Mouse (Mus musculus) MEL (cell line): Measurements from ENCODE around the gene Muc16. TPM values are rescaled to one million over a fixed set of nuclear protein-coding genes. Genes with fewer than 3 reads are reported as not detected.

ENCODE experiments used
- DNase-seq: peaks from one replicate; pipeline ENCODE4 v3.0.0; 2011; ENCODE audit warnings: low read depth, low spot score
- H3K27ac ChIP-seq: 2 replicates; pipeline ENCODE4 v1.5.1; 2012; ENCODE audit warnings: low read depth, mild to moderate bottlenecking, control low read depth, low read length, moderate library complexity; ENCODE audit not compliant: control insufficient read depth
- H3K27me3 ChIP-seq, 2 experiments: fragments of 150-350 bp in 1 of 2; sonication (generic) in 1 of 2; 2 replicates each; pipeline ENCODE4 v1.6.1; 2012; ENCODE audit warnings: low read length in 2 of 2, mild to moderate bottlenecking in 2 of 2, improper control_type of control experiment in 1 of 2, moderate library complexity in 1 of 2; ENCODE audit not compliant: insufficient read depth in 2 of 2, control insufficient read depth in 1 of 2
- H3K36me3 ChIP-seq, 2 experiments: 2 replicates each; pipeline ENCODE4 v1.6.1; 2012 to 2014; ENCODE audit warnings: low read length in 2 of 2, improper control_type of control experiment in 1 of 2, inconsistent platforms in 1 of 2, mild to moderate bottlenecking in 1 of 2; ENCODE audit not compliant: insufficient read depth in 2 of 2, control insufficient read depth in 1 of 2
- H3K4me1 ChIP-seq, 2 experiments: fragments of 150-350 bp in 1 of 2; sonication (generic) in 1 of 2; 2 replicates each; pipeline ENCODE4 v1.6.1; 2012; ENCODE audit warnings: low read length in 2 of 2, improper control_type of control experiment in 1 of 2, mild to moderate bottlenecking in 1 of 2; ENCODE audit not compliant: insufficient read depth in 2 of 2, control insufficient read depth in 1 of 2
- H3K4me3 ChIP-seq, 2 experiments: fragments of 150-350 bp in 1 of 2; sonication (generic) in 1 of 2; 2 replicates each; pipeline ENCODE4 v1.5.1; 2012; ENCODE audit warnings: low read depth in 2 of 2, low read length in 2 of 2, mild to moderate bottlenecking in 2 of 2, moderate library complexity in 2 of 2, control low read depth in 1 of 2, improper control_type of control experiment in 1 of 2; ENCODE audit not compliant: control insufficient read depth in 1 of 2, insufficient read depth in 1 of 2
- H3K79me2 ChIP-seq: 2 replicates; pipeline ENCODE4 v1.6.1; 2012; ENCODE audit warnings: mild to moderate bottlenecking, low read length, moderate library complexity; ENCODE audit not compliant: control insufficient read depth, poor library complexity, insufficient read depth
- H3K9ac ChIP-seq: 2 replicates; pipeline ENCODE4 v1.6.1; 2012; ENCODE audit warnings: low read depth, mild to moderate bottlenecking, control low read depth, low read length, moderate library complexity; ENCODE audit not compliant: control insufficient read depth, poor library complexity, severe bottlenecking
- H3K9me3 ChIP-seq: fragments of 150-350 bp; sonication (generic); replicated peaks from 2 replicates; pipeline ENCODE4 v1.6.1; 2012; ENCODE audit warnings: mild to moderate bottlenecking, low read length, improper control_type of control experiment, moderate library complexity; ENCODE audit not compliant: insufficient read depth
- BHLHE40 ChIP-seq: IDR thresholded peaks from 2 replicates; pipeline ENCODE4 v1.6.1; 2012; ENCODE audit warnings: low read depth, mild to moderate bottlenecking, inconsistent platforms, low read length, improper control_type of control experiment, borderline replicate concordance
- CHD1 ChIP-seq: IDR thresholded peaks from 2 replicates; pipeline ENCODE4 v1.6.1; 2012; ENCODE audit warnings: low read depth, mild to moderate bottlenecking, inconsistent platforms, low read length, improper control_type of control experiment
- CTCF ChIP-seq, 3 experiments: IDR thresholded peaks in 2 of 3; conservative IDR thresholded peaks in 1 of 3; 2 replicates each; pipeline ENCODE4 v1.5.1; 2011 to 2012; ENCODE audit warnings: low read length in 3 of 3, low read depth in 2 of 3, mild to moderate bottlenecking in 2 of 3, improper control_type of control experiment in 1 of 3, inconsistent platforms in 1 of 3, mixed read lengths in 1 of 3, moderate library complexity in 1 of 3; ENCODE audit not compliant: control insufficient read depth in 1 of 3, insufficient read depth in 1 of 3, poor library complexity in 1 of 3, severe bottlenecking in 1 of 3
- ELF1 ChIP-seq: IDR thresholded peaks from 2 replicates; pipeline ENCODE4 v1.6.1; 2014; ENCODE audit warnings: low read depth, mild to moderate bottlenecking, inconsistent platforms, low read length, improper control_type of control experiment, moderate library complexity
- ETS1 ChIP-seq: IDR thresholded peaks from 2 replicates; pipeline ENCODE4 v1.6.1; 2012; ENCODE audit warnings: low read depth, mild to moderate bottlenecking, inconsistent platforms, low read length, improper control_type of control experiment, moderate library complexity
- GABPA ChIP-seq: IDR thresholded peaks from 2 replicates; pipeline ENCODE4 v1.6.1; 2012; ENCODE audit warnings: low read depth, mild to moderate bottlenecking, inconsistent platforms, low read length, improper control_type of control experiment, moderate library complexity
- HCFC1 ChIP-seq: IDR thresholded peaks from 2 replicates; pipeline ENCODE4 v1.6.1; 2012; ENCODE audit warnings: low read depth, mild to moderate bottlenecking, inconsistent platforms, low read length, improper control_type of control experiment, moderate library complexity
- KAT2A ChIP-seq: conservative IDR thresholded peaks from 2 replicates; pipeline ENCODE4 v1.6.1; 2012; ENCODE audit warnings: low read depth, low read length, improper control_type of control experiment, inconsistent platforms
- MEF2A ChIP-seq: IDR thresholded peaks from 2 replicates; pipeline ENCODE4 v1.6.1; 2014; ENCODE audit warnings: low read depth, mild to moderate bottlenecking, inconsistent platforms, low read length, improper control_type of control experiment; ENCODE audit not compliant: poor library complexity, insufficient replicate concordance, severe bottlenecking; ENCODE audit errors: extremely low read depth
- MYB ChIP-seq: IDR thresholded peaks from 2 replicates; pipeline ENCODE4 v1.6.1; 2011; ENCODE audit warnings: mild to moderate bottlenecking, low read depth, low read length, improper control_type of control experiment
- MYC ChIP-seq: IDR thresholded peaks from 2 replicates; pipeline ENCODE4 v1.6.1; 2011; ENCODE audit warnings: low read depth, mild to moderate bottlenecking, low read length, improper control_type of control experiment, moderate library complexity
- NELFE ChIP-seq: IDR thresholded peaks from 2 replicates; pipeline ENCODE4 v1.6.1; 2011; ENCODE audit warnings: low read depth, low read length, improper control_type of control experiment
- POLR2AphosphoS2 ChIP-seq: IDR thresholded peaks from 2 replicates; pipeline ENCODE4 v1.6.1; 2011; ENCODE audit warnings: low read length, improper control_type of control experiment
- POLR2AphosphoS5 ChIP-seq: IDR thresholded peaks from 2 replicates; pipeline ENCODE4 v1.6.1; 2012; ENCODE audit warnings: low read depth, borderline replicate concordance, mild to moderate bottlenecking, inconsistent platforms, low read length, moderate library complexity, mixed read lengths
- SIN3A ChIP-seq: IDR thresholded peaks from 2 replicates; pipeline ENCODE4 v1.6.1; 2012; ENCODE audit warnings: low read length, improper control_type of control experiment, inconsistent platforms
- SMC3 ChIP-seq: IDR thresholded peaks from 2 replicates; pipeline ENCODE4 v1.6.1; 2011; ENCODE audit warnings: low read depth, low read length, improper control_type of control experiment
- TAL1 ChIP-seq: IDR thresholded peaks from 2 replicates; pipeline ENCODE4 v1.6.1; 2012; ENCODE audit warnings: mild to moderate bottlenecking, inconsistent platforms, low read length, moderate library complexity, mixed read lengths
- TBP ChIP-seq: IDR thresholded peaks from 2 replicates; pipeline ENCODE4 v1.8.0; 2011; ENCODE audit warnings: low read depth, low read length, improper control_type of control experiment
- USF1 ChIP-seq: IDR thresholded peaks from 2 replicates; pipeline ENCODE4 v1.6.1; 2014; ENCODE audit warnings: low read depth, mild to moderate bottlenecking, inconsistent platforms, low read length, improper control_type of control experiment, moderate library complexity
- ZC3H11A ChIP-seq: IDR thresholded peaks from 2 replicates; pipeline ENCODE4 v1.6.1; 2012; ENCODE audit warnings: low read depth, mild to moderate bottlenecking, inconsistent platforms, low read length, improper control_type of control experiment
- ZMIZ1 ChIP-seq: IDR thresholded peaks from 2 replicates; pipeline ENCODE4 v1.6.1; 2012; ENCODE audit warnings: low read depth, mild to moderate bottlenecking, inconsistent platforms, low read length, improper control_type of control experiment, moderate library complexity
- ZNF384 ChIP-seq: IDR thresholded peaks from 2 replicates; pipeline ENCODE4 v1.6.1; 2012; ENCODE audit warnings: low read depth, mild to moderate bottlenecking, inconsistent platforms, low read length, improper control_type of control experiment
- polyA plus RNA-seq, 2 experiments: library from polyadenylated mRNA; stranded (reverse) in 1 of 2; unstranded in 1 of 2; fragments of >175 nt in 1 of 2; fragments of >200 nt in 1 of 2; gene quantifications; 2 replicates each; pipeline versions ENCODE4 v1.2.1 to v1.2.4; 2012; ENCODE audit warnings: low replicate concordance in 2 of 2, low read depth in 1 of 2; ENCODE audit not compliant: insufficient read length in 2 of 2, insufficient read depth in 1 of 2, missing spikeins in 1 of 2
- total RNA-seq: library from RNA; depleted of rRNA; stranded (reverse); fragments of 300-350 nt; gene quantifications from 2 replicates; pipeline ENCODE4 v1.2.3, GENCODE M21; 2012; rRNA removed

The Muc16 gene
- total RNA-seq (under 0.01 TPM in 1 of 2 replicates, not detected in the other), polyA plus RNA-seq (not detected)

- Histone ChIP-seq H3K9ac (no peak within 1 kb of the TSS), H3K4me1 (no peaks in the 10 kb centered on the region), H3K4me3 (no peak within 1 kb of the TSS), H3K36me3 (no peaks in the 10 kb centered on the region), H3K79me2 (no peaks in the 10 kb centered on the region), H3K9me3 (no peaks in the 10 kb centered on the region), H3K27me3 (no peaks in the 10 kb centered on the region), H3K27ac (no peak within 1 kb of the TSS)
- DNase-seq, result no peak
- no peak for TF ChIP-seq MEF2A
- TF ChIP-seq GABPA, result no peak
- TF ChIP-seq ZC3H11A, result no peak
- no peak for TF ChIP-seq ELF1
- no peak for TF ChIP-seq MYB
- no peak for TF ChIP-seq TAL1
- TF ChIP-seq NELFE, result no peak
- TF ChIP-seq BHLHE40, result no peak
- no peak for TF ChIP-seq ZMIZ1
- no peak for TF ChIP-seq ZNF384
- TF ChIP-seq USF1, result no peak
- TF ChIP-seq SIN3A, result no peak
- TF ChIP-seq POLR2AphosphoS2, result no peak
- TF ChIP-seq ETS1, result no peak
- no peak for TF ChIP-seq POLR2AphosphoS5
Observed at GRCm38 (mm10) chr9:18674480-18675154, at the start of gene Muc16. Muc16 (minus strand) TSS chr9:18674530.

GRCm38 (mm10) chr9:18722712-18723099 lies 48.4 kb upstream of the Muc16 start:
- no peak overlapping the region for H3K9ac ChIP-seq
- H3K27ac ChIP-seq, result no peak overlapping the region
- no peaks in the 10 kb centered on the region for H3K79me2 ChIP-seq
- TF ChIP-seq CHD1 (no peak), ETS1 (no peak), ZNF384 (no peak), TBP (no peak), KAT2A (no peak), SMC3 (no peak), MYC (no peak), HCFC1 (no peak), CTCF (IDR thresholded peaks at IDR 0.05 in 2 of 3, conservative IDR thresholded peaks at IDR 0.05 in 1 of 3; ENCODE audit: control insufficient read depth in 1 of 3, insufficient read depth in 1 of 3, low read depth in 2 of 3, low read length in 3 of 3, poor library complexity in 1 of 3, severe bottlenecking in 1 of 3) (no peak), TAL1 (no peak)
- H3K4me1 ChIP-seq, result no peaks in the 10 kb centered on the region
- no peaks in the 10 kb centered on the region for H3K9me3 ChIP-seq
- H3K36me3 ChIP-seq, result no peaks in the 10 kb centered on the region
- no peak overlapping the region for H3K4me3 ChIP-seq
- no peak for DNase-seq
- no peaks in the 10 kb centered on the region for H3K27me3 ChIP-seq
